Mouse (Mus musculus) MEL (cell line): ENCODE results near the gene Pbx4.
A peak's percentile ranks its signal among the peaks of the same experiment; 100 is the strongest.

Experiments used
- CTCF ChIP-seq, 3 experiments: IDR thresholded peaks in 2 of 3; conservative IDR thresholded peaks in 1 of 3; 2 replicates each; pipeline ENCODE4 v1.5.1; 2011 to 2012; ENCODE audit warnings: low read length in 3 of 3, low read depth in 2 of 3, mild to moderate bottlenecking in 2 of 3, improper control_type of control experiment in 1 of 3, inconsistent platforms in 1 of 3, mixed read lengths in 1 of 3, moderate library complexity in 1 of 3; ENCODE audit not compliant: control insufficient read depth in 1 of 3, insufficient read depth in 1 of 3, poor library complexity in 1 of 3, severe bottlenecking in 1 of 3
- E2F4 ChIP-seq: IDR thresholded peaks from 2 replicates; pipeline ENCODE4 v1.6.1; 2011; ENCODE audit warnings: low read depth, low read length, improper control_type of control experiment, borderline replicate concordance
- EP300 ChIP-seq, 2 experiments: IDR thresholded peaks; 2 replicates each; pipeline ENCODE4 v1.6.1; 2011; ENCODE audit warnings: improper control_type of control experiment in 2 of 2, low read length in 2 of 2, low read depth in 1 of 2, mild to moderate bottlenecking in 1 of 2
- MAX ChIP-seq: IDR thresholded peaks from 2 replicates; pipeline ENCODE4 v1.6.1; 2011; ENCODE audit warnings: low read length, improper control_type of control experiment
- NRF1 ChIP-seq: IDR thresholded peaks from 2 replicates; pipeline ENCODE4 v1.6.1; 2014; ENCODE audit warnings: low read depth, mild to moderate bottlenecking, inconsistent platforms, low read length, improper control_type of control experiment, moderate library complexity; ENCODE audit not compliant: poor library complexity, insufficient read depth, severe bottlenecking
- POLR2A ChIP-seq, 2 experiments: IDR thresholded peaks; 2 replicates each; pipeline ENCODE4 v1.6.1; 2011 to 2012; ENCODE audit warnings: low read length in 2 of 2, mild to moderate bottlenecking in 2 of 2, control low read depth in 1 of 2, improper control_type of control experiment in 1 of 2, low read depth in 1 of 2, moderate library complexity in 1 of 2; ENCODE audit not compliant: control insufficient read depth in 1 of 2, insufficient read depth in 1 of 2, poor library complexity in 1 of 2
- TAL1 ChIP-seq: IDR thresholded peaks from 2 replicates; pipeline ENCODE4 v1.6.1; 2012; ENCODE audit warnings: mild to moderate bottlenecking, inconsistent platforms, low read length, moderate library complexity, mixed read lengths
- ZNF384 ChIP-seq: IDR thresholded peaks from 2 replicates; pipeline ENCODE4 v1.6.1; 2012; ENCODE audit warnings: low read depth, mild to moderate bottlenecking, inconsistent platforms, low read length, improper control_type of control experiment

DNA sequence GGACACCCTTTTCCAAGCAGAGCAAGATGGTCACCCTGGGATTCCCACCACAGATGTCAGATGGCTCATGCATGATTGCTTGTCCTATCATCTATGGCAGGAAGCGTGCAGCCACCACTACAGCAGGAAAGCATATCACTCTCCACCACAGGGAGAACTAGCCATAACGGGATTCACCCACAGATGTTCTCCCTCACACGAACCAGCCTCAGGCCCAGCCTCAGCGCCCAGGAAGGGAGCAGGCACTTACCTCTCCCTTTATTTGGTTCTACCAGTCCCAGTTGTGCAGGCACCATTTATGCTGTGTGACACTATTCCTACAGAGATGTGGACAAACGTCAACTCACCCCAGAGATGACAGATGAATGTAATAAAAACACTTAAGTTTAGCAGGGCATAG, 43.2 kb upstream of the Pbx4 start:
- no peak for TF ChIP-seq NRF1
- no peak for TF ChIP-seq EP300 (IDR thresholded peaks at IDR 0.05; ENCODE audit: low read depth in 1 of 2, low read length in 2 of 2)
- no peak for TF ChIP-seq CTCF (IDR thresholded peaks at IDR 0.05 in 2 of 3, conservative IDR thresholded peaks at IDR 0.05 in 1 of 3; ENCODE audit: control insufficient read depth in 1 of 3, insufficient read depth in 1 of 3, low read depth in 2 of 3, low read length in 3 of 3, poor library complexity in 1 of 3, severe bottlenecking in 1 of 3)
- TF ChIP-seq TAL1 = peak; percentile 43
- no peak for TF ChIP-seq POLR2A (IDR thresholded peaks at IDR 0.05; ENCODE audit: control insufficient read depth in 1 of 2, insufficient read depth in 1 of 2, low read depth in 1 of 2, low read length in 2 of 2, poor library complexity in 1 of 2)
- no peak for TF ChIP-seq MAX
- no peak for TF ChIP-seq E2F4
- no peak for TF ChIP-seq ZNF384
